Mouse (Mus musculus) olfactory bulb, adult 2 months (tissue): Measurements from ENCODE around the gene Map2k7. TPM values are rescaled to one million over a fixed set of nuclear protein-coding genes. Genes with fewer than 3 reads are reported as not detected.
"Not testable (repeated sequence)": the region's sequence is repeated elsewhere in the genome, so short reads cannot be mapped to it uniquely, and the experiment has no call there.

Experiments
- H3K27ac ChIP-seq: fragments of 200-500 bp; 2 replicates; pipeline ENCODE4 v1.5.1; 2012; ENCODE audit warnings: low read depth, low read length; ENCODE audit not compliant: insufficient read depth
- H3K4me1 ChIP-seq: fragments of 200-500 bp; 2 replicates; pipeline ENCODE4 v1.6.1; 2012; ENCODE audit warnings: low read length; ENCODE audit not compliant: control insufficient read depth, insufficient read depth
- H3K4me3 ChIP-seq: fragments of 200-500 bp; 2 replicates; pipeline ENCODE4 v1.5.1; 2012; ENCODE audit warnings: mild to moderate bottlenecking, low read depth, low read length, moderate library complexity; ENCODE audit not compliant: insufficient read depth
- CTCF ChIP-seq: fragments of 200-500 bp; IDR thresholded peaks from 2 replicates; pipeline ENCODE4 v1.5.1; 2012; ENCODE audit warnings: low read depth, mild to moderate bottlenecking, low read length, moderate library complexity; ENCODE audit not compliant: insufficient read depth
- POLR2A ChIP-seq: fragments of 200-500 bp; IDR thresholded peaks from 2 replicates; pipeline ENCODE4 v1.6.1; 2012; ENCODE audit warnings: mild to moderate bottlenecking, low read depth, low read length, moderate library complexity; ENCODE audit not compliant: insufficient read depth
- WGBS: fragments of 180-500 bp; shearing (Covaris S2); methylation state at CpG from one replicate; pipeline ENCODE4 v1.1.7; 2018; 5-methylcytosine and 5-hydroxymethylcytosine counted together
- polyA plus RNA-seq: library from polyadenylated mRNA; stranded (reverse); fragments of >200 nt; gene quantifications from 2 replicates; pipeline ENCODE4 v1.2.4, GENCODE M21; 2012; ENCODE audit warnings: low replicate concordance; ENCODE audit not compliant: missing spikeins, insufficient read depth, insufficient read length

Map2k7 gene
- polyA plus RNA-seq, 1 experiment: not detected

GRCm38 (mm10) chr8:4247241-4247640 is 8.7 kb downstream of the Map2k7 start:
- TF ChIP-seq CTCF (no peak), POLR2A (no peak)
- Histone ChIP-seq H3K4me1 (peaks cover 9% of the 10 kb centered on the region), H3K27ac (no peak overlapping the region), H3K4me3 (no peak overlapping the region)
- 86% methylated on average over 8 of the region's 8 CpGs for WGBS

- no peak for TF ChIP-seq POLR2A
- no peak for TF ChIP-seq CTCF
- 76% methylated on average over 15 of the region's 15 CpGs for WGBS
- H3K27ac ChIP-seq: no peak within 1 kb of the TSS
- no peak within 1 kb of the TSS for H3K4me3 ChIP-seq
- peaks cover 9% of the 10 kb centered on the region for H3K4me1 ChIP-seq
Observed at GRCm38 (mm10) chr8:4247951-4248540, 9.5 kb downstream of the Map2k7 start, which contains the start of gene Tgfbr3l. Gene Tgfbr3l (plus strand): TSS chr8:4248214.

DNA sequence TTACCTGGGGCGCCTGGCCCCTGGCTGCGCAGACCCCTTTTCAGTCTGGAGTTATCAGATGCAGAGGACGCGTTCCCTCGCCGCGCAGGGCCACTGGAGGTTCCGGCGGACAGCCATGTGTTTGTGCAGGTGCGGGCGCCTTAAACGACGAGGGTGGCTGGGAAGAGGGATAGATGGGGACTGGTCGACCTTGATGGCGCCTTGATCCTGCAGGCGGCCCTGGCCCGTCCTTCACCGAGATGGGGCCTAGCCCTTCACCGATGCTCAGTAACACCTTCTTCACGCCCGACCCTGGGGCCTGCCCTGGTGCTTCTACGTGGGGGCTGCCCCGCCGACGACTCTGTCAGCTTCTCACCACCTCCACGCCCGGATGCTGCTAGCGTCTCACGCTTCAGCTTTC is 10.7 kb downstream of the Map2k7 start:
- 37% methylated on average over 29 of the region's 29 CpGs for WGBS
- no peak overlapping the region for H3K27ac ChIP-seq
- no peak for TF ChIP-seq POLR2A
- peaks cover 16% of the 10 kb centered on the region for H3K4me1 ChIP-seq
- H3K4me3 ChIP-seq: no peak overlapping the region

GRCm38 (mm10) chr8:4250306-4250970 is 11.9 kb downstream of the Map2k7 start:
- no peak for TF ChIP-seq POLR2A
- peak; percentile 85 for TF ChIP-seq CTCF
- Histone ChIP-seq H3K27ac (no peak overlapping the region), H3K4me3 (no peak overlapping the region), H3K4me1 (peaks cover 24% of the 10 kb centered on the region)
- WGBS: 40% methylated on average over 26 of the region's 26 CpGs

DNA sequence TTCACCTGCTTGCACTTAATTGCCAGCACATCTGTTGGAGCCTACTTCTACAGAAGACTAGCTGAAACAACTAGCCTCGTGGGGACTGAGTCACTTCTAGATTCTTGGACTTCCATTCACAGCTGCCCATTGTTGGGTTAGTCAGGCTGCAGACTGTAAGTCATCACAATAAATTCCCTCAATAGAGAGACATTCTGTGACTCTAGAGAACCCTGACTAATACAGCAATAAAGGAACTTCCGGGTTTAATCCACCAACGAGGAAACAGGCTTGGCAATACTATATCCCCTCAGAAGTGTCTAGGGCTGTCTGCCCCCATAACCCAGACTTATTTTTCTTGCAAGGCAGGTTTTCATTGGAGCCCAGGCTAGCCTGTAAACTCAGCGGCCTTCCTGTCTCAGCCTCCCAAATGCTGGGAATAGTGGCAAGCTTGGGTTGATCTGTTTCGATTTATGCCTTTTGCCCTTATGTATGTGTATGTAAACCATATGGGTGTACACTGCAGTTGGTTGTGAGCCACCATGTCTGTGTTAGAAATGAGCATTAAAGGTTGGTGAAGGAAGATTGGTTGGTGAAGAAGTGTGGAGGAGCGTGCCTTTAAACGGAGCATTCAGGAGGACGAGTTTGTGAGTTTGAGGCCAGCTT is 13.7 kb downstream of the Map2k7 start:
- 36% methylated on average over 8 of the region's 8 CpGs for WGBS
- TF ChIP-seq CTCF (no peak), POLR2A (no peak)
- Histone ChIP-seq H3K4me1 (peaks cover 33% of the 10 kb centered on the region), H3K4me3 (peak overlapping the region; percentile 92), H3K27ac (peak overlapping the region; percentile 35)

- WGBS: 1% methylated on average over 69 of the region's 69 CpGs
- peak within 1 kb of the TSS; percentile 70 for H3K27ac ChIP-seq
- H3K4me1 ChIP-seq: peaks cover 40% of the 10 kb centered on the region
- TF ChIP-seq POLR2A: peak; percentile 53
- TF ChIP-seq CTCF: no peak
- peak within 1 kb of the TSS; percentile 92 for H3K4me3 ChIP-seq
Observed at GRCm38 (mm10) chr8:4252934-4253841, 14.6 kb downstream of the Map2k7 start, which contains the start of gene Snapc2. Gene Snapc2 (plus strand): TSS chr8:4253080.

GRCm38 (mm10) chr8:4254001-4254400 is 15.5 kb downstream of the Map2k7 start:
- TF ChIP-seq POLR2A (no peak), CTCF (no peak)
- H3K4me3 ChIP-seq: peak overlapping the region; percentile 13; the same call in 1 of the 2 replicates
- H3K4me1 ChIP-seq: peaks cover 46% of the 10 kb centered on the region
- H3K27ac ChIP-seq: no peak overlapping the region
- WGBS: 25% methylated on average over 6 of the region's 6 CpGs

- Histone ChIP-seq H3K4me1 (peaks cover 53% of the 10 kb centered on the region), H3K27ac (0 out of 2 replicates have a peak overlapping the region, but pooled peaks have one; percentile 89)
- 89% methylated on average over 7 of the region's 7 CpGs for WGBS
- not testable (repeated sequence) for H3K4me3 ChIP-seq
Observed at GRCm38 (mm10) chr8:4255471-4255870, 16.9 kb downstream of the Map2k7 start.
